Mouse (Mus musculus): ENCODE data around the gene Tbcb.

- TF ChIP-seq CTCF (IDR thresholded peaks at IDR 0.05; ENCODE audit: extremely low read depth, insufficient read depth, low read length) (no peak), POLR2A (IDR thresholded peaks at IDR 0.05; ENCODE audit: extremely low read depth, insufficient read depth, low read length) (no peak)
Observed at GRCm38 (mm10) chr7:30217277-30217676, 14.8 kb downstream of the Tbcb start.
